Mouse (Mus musculus): ENCODE data around the gene Psapl1. TPM values are rescaled to one million over a fixed set of nuclear protein-coding genes. Genes with fewer than 3 reads are reported as not detected.
"Not testable (repeated sequence)": the region's sequence is repeated elsewhere in the genome, so short reads cannot be mapped to it uniquely, and the experiment has no call there.

Psapl1 gene
- polyA plus RNA-seq, 1 experiment: not detected

DNA sequence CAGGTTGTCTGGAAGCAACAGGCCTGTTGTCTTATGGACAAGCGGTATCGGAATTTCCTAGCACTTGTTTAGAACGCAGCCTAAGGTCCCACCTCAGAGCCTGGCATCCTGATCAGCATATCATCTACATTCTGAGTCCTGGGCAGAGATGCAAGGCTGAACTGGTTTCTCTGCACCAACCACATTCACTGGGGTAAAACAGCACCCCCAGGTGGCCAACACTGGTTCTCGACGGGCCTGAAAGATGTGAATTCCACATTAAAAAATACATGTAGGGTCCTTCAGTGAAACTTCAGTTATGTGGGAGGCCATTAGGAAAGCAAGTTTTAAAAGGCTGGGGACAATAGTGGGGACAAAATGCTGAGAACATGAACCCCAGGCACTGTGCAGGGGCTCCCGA is 20.0 kb downstream of the Psapl1 start:
- 57% methylated on average over 6 of the region's 6 CpGs for WGBS
- Histone ChIP-seq H3K27ac (ENCODE audit: insufficient read depth, low read depth, low read length) (no peak overlapping the region), H3K4me1 (ENCODE audit: control insufficient read depth, insufficient read depth, low read length) (peaks cover 26% of the 10 kb centered on the region), H3K4me3 (ENCODE audit: insufficient read depth, low read depth, low read length) (no peak overlapping the region)
- TF ChIP-seq CTCF (IDR thresholded peaks at IDR 0.05; ENCODE audit: insufficient read depth, low read depth, low read length): peak; percentile 6; the same call in 1 of the 2 replicates
- no peak for TF ChIP-seq POLR2A (IDR thresholded peaks at IDR 0.05; ENCODE audit: insufficient read depth, low read depth, low read length)

DNA sequence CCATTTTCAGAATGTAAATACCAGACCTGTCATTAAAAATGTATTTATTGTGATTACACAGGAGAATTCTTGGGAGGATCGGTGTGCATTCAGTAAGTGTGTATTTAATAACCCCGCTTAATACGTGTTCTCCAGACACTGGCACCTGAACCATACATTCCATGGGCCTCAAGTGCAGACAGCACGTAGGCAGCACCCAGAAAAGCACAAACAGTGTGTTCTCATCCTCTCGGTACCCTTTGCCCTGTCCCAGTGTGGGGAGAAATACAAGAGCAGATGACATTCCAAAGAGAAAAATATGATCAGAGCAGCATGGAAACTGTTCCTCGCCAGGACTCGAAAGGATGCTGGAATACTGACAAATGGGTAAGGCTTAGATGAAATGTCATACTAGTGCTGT is 22.0 kb downstream of the Psapl1 start:
- H3K4me1 ChIP-seq (ENCODE audit: control insufficient read depth, insufficient read depth, low read length): peaks cover 25% of the 10 kb centered on the region
- 77% methylated on average over 7 of the region's 7 CpGs for WGBS
- no peak overlapping the region for H3K4me3 ChIP-seq (ENCODE audit: insufficient read depth, low read depth, low read length)
- TF ChIP-seq POLR2A (IDR thresholded peaks at IDR 0.05; ENCODE audit: insufficient read depth, low read depth, low read length) (no peak), CTCF (IDR thresholded peaks at IDR 0.05; ENCODE audit: insufficient read depth, low read depth, low read length) (no peak)
- no peak overlapping the region for H3K27ac ChIP-seq (ENCODE audit: insufficient read depth, low read depth, low read length)

DNA sequence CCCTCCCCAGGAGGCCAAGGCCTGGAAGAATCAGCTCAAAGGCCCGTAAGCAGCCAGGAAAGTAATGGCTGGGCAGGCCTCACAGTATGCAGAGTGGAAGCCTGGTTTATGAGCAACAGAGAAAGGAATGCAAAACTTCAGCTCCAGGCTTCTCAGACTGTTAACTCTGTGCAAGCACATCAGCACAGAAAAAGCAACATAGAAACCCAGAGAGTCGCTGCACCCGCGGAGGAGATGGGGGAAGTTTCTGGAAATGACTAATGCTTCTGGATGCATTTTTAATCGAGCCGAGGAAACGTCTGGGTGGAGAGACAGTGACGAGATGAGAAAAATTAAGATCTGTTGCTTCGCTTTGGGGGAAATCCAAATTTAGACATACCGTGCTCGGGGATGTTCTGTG is 22.5 kb downstream of the Psapl1 start:
- 26% methylated on average over 11 of the region's 11 CpGs for WGBS
- Histone ChIP-seq H3K4me3 (ENCODE audit: insufficient read depth, low read depth, low read length) (no peak overlapping the region), H3K27ac (ENCODE audit: insufficient read depth, low read depth, low read length) (no peak overlapping the region), H3K4me1 (ENCODE audit: control insufficient read depth, insufficient read depth, low read length) (peaks cover 25% of the 10 kb centered on the region)
- TF ChIP-seq POLR2A (IDR thresholded peaks at IDR 0.05; ENCODE audit: insufficient read depth, low read depth, low read length): no peak

DNA sequence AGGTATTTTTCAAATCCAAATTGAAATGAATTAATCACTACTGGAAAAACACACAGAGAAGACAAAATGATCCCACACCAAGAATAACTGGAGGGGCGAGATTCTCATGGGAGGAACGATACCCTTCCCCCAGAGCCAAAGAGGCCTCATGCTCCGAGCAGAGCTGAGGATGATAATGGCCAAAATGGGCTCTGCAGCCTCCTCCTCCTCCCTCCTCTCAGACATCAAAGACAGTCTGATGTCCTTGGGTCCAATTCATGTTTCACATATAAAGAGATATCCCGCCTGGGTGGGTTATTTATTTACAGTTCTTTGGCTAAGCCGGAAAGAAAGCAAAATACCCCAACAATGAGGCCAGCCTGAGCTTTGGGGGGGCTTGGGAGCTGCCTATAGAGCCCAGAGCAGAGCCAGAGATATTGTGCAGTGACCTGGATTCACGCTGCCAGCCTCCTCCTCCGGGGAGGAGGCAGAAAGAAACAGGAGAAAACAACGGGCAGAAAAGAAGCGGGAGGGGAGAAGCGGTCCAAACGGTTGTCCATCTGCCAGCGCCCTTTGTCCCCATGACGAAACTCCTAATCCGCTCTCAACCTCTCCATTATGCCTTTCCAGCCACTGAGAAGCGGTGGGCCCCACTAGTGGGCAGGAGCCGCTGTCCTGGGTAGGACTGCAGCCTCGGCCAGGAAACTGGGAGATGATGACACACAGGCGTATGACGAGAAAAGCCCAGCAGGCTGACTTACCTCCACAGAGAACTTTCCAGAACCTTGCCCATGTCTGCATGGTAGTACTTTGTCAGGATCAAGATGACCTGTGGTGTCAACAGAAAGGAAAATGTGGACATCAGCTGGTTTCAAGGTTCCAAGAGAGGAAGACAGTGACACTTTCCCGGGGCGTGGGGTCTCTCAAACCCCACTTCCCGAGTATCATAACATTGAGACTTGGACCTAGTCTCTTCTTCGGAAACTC is 24.9 kb downstream of the Psapl1 start:
- Histone ChIP-seq H3K4me3 (ENCODE audit: insufficient read depth, low read depth, low read length) (no peak overlapping the region), H3K27ac (ENCODE audit: insufficient read depth, low read depth, low read length) (no peak overlapping the region), H3K4me1 (ENCODE audit: control insufficient read depth, insufficient read depth, low read length) (peaks cover 25% of the 10 kb centered on the region)
- WGBS: 71% methylated on average over 23 of the region's 23 CpGs
- TF ChIP-seq CTCF (IDR thresholded peaks at IDR 0.05; ENCODE audit: insufficient read depth, low read depth, low read length) (no peak), POLR2A (IDR thresholded peaks at IDR 0.05; ENCODE audit: insufficient read depth, low read depth, low read length) (no peak)

DNA sequence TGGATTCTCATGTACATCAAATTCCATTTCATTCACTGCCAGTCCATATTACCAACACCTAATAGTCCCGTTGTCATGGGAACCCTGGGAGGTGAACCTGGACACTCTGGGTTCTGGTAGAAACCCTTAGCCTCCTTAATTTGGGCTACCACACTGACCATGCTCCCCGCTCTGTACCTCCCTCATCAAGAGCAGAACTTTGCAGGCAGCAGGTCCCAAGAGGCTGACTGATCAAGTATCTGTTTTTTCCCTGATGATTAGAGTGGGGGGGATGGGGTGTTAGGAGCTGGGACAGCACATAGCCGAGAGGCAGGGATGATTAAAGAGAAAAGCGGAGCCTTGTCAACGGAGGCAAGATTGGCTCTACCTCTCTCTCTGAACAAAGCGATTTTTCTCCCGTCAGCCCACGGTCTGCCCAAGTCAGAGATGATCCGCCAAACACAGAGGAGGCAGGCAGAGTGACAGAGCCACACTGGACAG is 26.5 kb downstream of the Psapl1 start:
- H3K27ac ChIP-seq (ENCODE audit: insufficient read depth, low read depth, low read length): no peak overlapping the region

DNA sequence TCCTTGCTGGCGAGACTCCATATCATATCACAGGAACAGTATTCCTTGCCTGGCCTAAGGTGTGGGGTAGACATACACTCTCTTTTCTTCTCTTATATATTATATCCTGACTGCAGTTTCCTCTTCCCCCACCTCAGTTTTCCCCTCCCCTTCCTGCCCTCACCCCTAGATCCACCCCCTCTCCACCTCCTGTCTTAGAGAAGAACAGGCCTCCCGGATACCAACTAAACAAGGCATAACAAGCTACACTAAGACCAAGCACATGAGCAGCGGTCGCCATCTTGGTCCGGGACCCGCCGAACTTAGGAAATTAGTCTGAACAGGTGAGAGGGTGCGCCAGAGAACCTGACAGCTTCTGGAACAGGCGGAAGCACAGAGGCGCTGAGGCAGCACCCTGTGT is 33.7 kb downstream of the Psapl1 start:
- 96% methylated on average over 8 of the region's 10 CpGs for WGBS
- H3K4me1 ChIP-seq (ENCODE audit: control insufficient read depth, insufficient read depth, low read length); H3K27ac ChIP-seq (ENCODE audit: insufficient read depth, low read depth, low read length); H3K4me3 ChIP-seq (ENCODE audit: insufficient read depth, low read depth, low read length): not testable (repeated sequence)

More for the DNA sequence above, 26.5 kb downstream of the Psapl1 start:
- TF ChIP-seq POLR2A (IDR thresholded peaks at IDR 0.05; ENCODE audit: insufficient read depth, low read depth, low read length): no peak
- TF ChIP-seq CTCF (IDR thresholded peaks at IDR 0.05; ENCODE audit: insufficient read depth, low read depth, low read length): no peak
- Histone ChIP-seq H3K4me3 (ENCODE audit: insufficient read depth, low read depth, low read length) (no peak overlapping the region), H3K4me1 (ENCODE audit: control insufficient read depth, insufficient read depth, low read length) (peaks cover 17% of the 10 kb centered on the region)
- 91% methylated on average over 9 of the region's 9 CpGs for WGBS

DNA sequence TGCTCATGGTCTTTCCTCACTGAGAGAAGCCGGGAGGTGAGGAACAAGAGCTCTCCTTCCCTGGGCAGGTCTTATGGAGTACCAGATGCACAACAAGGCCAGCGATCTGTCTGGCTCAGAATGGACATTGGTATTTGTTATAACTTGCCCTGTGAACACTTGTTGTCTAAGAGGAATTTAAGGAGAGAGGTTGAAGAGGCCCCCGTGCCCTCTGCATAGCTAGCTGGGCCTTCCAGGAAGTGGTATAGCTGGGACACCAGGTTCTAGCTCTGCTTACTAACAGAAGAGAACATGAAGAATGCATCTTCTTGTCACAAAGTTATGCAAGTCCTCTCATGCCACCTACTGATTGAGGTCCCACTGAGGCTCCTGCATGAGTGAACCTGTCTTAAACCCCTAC is 44.2 kb downstream of the Psapl1 start:
- Histone ChIP-seq H3K27ac (ENCODE audit: insufficient read depth, low read depth, low read length) (no peak overlapping the region), H3K4me1 (ENCODE audit: control insufficient read depth, insufficient read depth, low read length) (peaks cover 9% of the 10 kb centered on the region), H3K4me3 (ENCODE audit: insufficient read depth, low read depth, low read length) (no peak overlapping the region)
- TF ChIP-seq CTCF (IDR thresholded peaks at IDR 0.05; ENCODE audit: insufficient read depth, low read depth, low read length) (no peak), POLR2A (IDR thresholded peaks at IDR 0.05; ENCODE audit: insufficient read depth, low read depth, low read length) (no peak)
- 92% methylated on average over 3 of the region's 3 CpGs for WGBS

DNA sequence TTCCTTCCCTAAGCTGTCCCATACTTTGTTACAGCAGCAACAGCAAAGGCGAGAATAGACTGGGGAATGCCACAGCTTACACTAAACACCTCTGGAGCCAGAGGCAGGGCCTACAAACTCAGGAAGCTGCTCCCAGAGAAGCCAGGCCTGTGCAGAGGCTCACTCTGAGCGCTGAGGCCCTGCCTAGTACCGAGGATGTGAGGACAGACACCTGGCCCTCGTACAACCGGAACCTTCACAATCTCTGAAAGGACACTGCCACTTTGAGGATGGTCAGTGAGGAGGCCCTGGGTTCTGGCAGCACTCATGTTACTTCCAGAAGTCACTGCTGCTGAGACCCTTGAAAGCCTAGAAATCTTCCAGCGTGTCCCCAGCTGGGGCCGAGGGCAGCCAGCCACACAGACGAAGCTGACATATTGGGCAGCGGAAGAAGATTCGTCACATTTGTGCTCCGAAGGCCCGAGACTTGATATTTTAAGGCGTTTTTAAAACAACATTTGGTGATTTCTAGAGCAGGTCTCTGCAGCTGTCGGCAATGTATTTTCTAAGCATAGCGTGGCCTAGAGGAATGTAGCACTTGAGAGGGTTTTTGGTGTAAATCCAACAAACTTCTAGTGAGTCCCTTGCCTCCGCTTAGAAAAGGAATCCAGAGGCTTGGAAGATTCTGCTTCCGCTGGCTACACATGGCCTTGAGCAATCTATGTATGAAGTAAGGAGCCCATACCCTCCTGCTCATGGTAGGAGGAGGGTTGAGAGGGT is 49.1 kb downstream of the Psapl1 start:
- TF ChIP-seq CTCF (IDR thresholded peaks at IDR 0.05; ENCODE audit: insufficient read depth, low read depth, low read length) (no peak), POLR2A (IDR thresholded peaks at IDR 0.05; ENCODE audit: insufficient read depth, low read depth, low read length) (no peak)
- H3K4me1 ChIP-seq (ENCODE audit: control insufficient read depth, insufficient read depth, low read length): peaks cover 9% of the 10 kb centered on the region
- no peak overlapping the region for H3K27ac ChIP-seq (ENCODE audit: insufficient read depth, low read depth, low read length)
- WGBS: 84% methylated on average over 17 of the region's 17 CpGs
- H3K4me3 ChIP-seq (ENCODE audit: insufficient read depth, low read depth, low read length): no peak overlapping the region
